Mouse (Mus musculus): ENCODE measurements at regions not wholly inside any gene's neighbourhood (a gene's known extent, or its start where the extent isn't known, plus 50 kb on each side); places are given as distances from the start of the nearest gene placed in this dataset.

GRCm38 (mm10) chr10:67439844-67440243, 95.4 kb upstream of the Egr2 start:
- Histone ChIP-seq H3K27me3 (no peaks in the 10 kb centered on the region), H3K4me3 (replicated peaks) (no peak overlapping the region), H3K36me3 (no peaks in the 10 kb centered on the region), H3K4me2 (replicated peaks) (no peak overlapping the region), H3K27ac (replicated peaks) (no peak overlapping the region), H3K4me1 (no peaks in the 10 kb centered on the region), H3K9me3 (replicated peaks) (no peaks in the 10 kb centered on the region), H3K9ac (no peak overlapping the region)
- no peak for ATAC-seq (ENCODE audit: insufficient number of reproducible peaks, low FRiP score, low TSS enrichment, low read depth)
- 87% methylated on average over 5 of the region's 5 CpGs for WGBS

GRCm38 (mm10) chr10:67441243-67441642, 94.0 kb upstream of the Egr2 start:
- no peak overlapping the region for H3K4me2 ChIP-seq (replicated peaks)
- H3K4me1 ChIP-seq = no peaks in the 10 kb centered on the region
- H3K9ac ChIP-seq = no peak overlapping the region
- ATAC-seq (ENCODE audit: insufficient number of reproducible peaks, low FRiP score, low TSS enrichment, low read depth) = no peak
- no peak overlapping the region for H3K4me3 ChIP-seq (replicated peaks)
- 45% methylated on average over 7 of the region's 7 CpGs for WGBS
- no peaks in the 10 kb centered on the region for H3K9me3 ChIP-seq (replicated peaks)
- H3K27ac ChIP-seq (replicated peaks) = no peak overlapping the region
- H3K36me3 ChIP-seq = no peaks in the 10 kb centered on the region
- H3K27me3 ChIP-seq = no peaks in the 10 kb centered on the region

- no peak overlapping the region for H3K4me3 ChIP-seq (replicated peaks)
- no peak for ATAC-seq (ENCODE audit: insufficient number of reproducible peaks, low FRiP score, low TSS enrichment, low read depth)
- WGBS = 85% methylated on average over 6 of the region's 6 CpGs
- H3K36me3 ChIP-seq = no peaks in the 10 kb centered on the region
- H3K4me2 ChIP-seq (replicated peaks) = no peak overlapping the region
- no peak overlapping the region for H3K27ac ChIP-seq (replicated peaks)
- H3K4me1 ChIP-seq = no peaks in the 10 kb centered on the region
- no peaks in the 10 kb centered on the region for H3K27me3 ChIP-seq
- H3K9me3 ChIP-seq (replicated peaks) = no peaks in the 10 kb centered on the region
- no peak overlapping the region for H3K9ac ChIP-seq
Measured at GRCm38 (mm10) chr10:67448875-67449274, 86.4 kb upstream of the Egr2 start.

GRCm38 (mm10) chr10:67454149-67454548, 81.1 kb upstream of the Egr2 start:
- Histone ChIP-seq H3K9me3 (replicated peaks) (no peaks in the 10 kb centered on the region), H3K4me3 (replicated peaks) (no peak overlapping the region), H3K4me1 (no peaks in the 10 kb centered on the region), H3K27ac (replicated peaks) (no peak overlapping the region), H3K36me3 (no peaks in the 10 kb centered on the region), H3K27me3 (no peaks in the 10 kb centered on the region), H3K4me2 (replicated peaks) (no peak overlapping the region), H3K9ac (no peak overlapping the region)
- whole genome bisulfite sequencing = 56% methylated on average over 7 of the region's 7 CpGs
- no peak for ATAC-seq (ENCODE audit: insufficient number of reproducible peaks, low FRiP score, low TSS enrichment, low read depth)

GRCm38 (mm10) chr10:67458447-67459272, 76.6 kb upstream of the Egr2 start:
- Histone ChIP-seq H3K27me3 (no peaks in the 10 kb centered on the region), H3K4me1 (no peaks in the 10 kb centered on the region), H3K36me3 (no peaks in the 10 kb centered on the region), H3K27ac (replicated peaks) (no peak overlapping the region), H3K9ac (no peak overlapping the region), H3K9me3 (replicated peaks) (no peaks in the 10 kb centered on the region), H3K4me3 (replicated peaks) (no peak overlapping the region), H3K4me2 (replicated peaks) (peak overlapping the region; percentile 27)
- ATAC-seq (ENCODE audit: insufficient number of reproducible peaks, low FRiP score, low TSS enrichment, low read depth) = no peak
- 24% methylated on average over 22 of the region's 22 CpGs for WGBS

- no peak for ATAC-seq (ENCODE audit: insufficient number of reproducible peaks, low FRiP score, low TSS enrichment, low read depth)
- Histone ChIP-seq H3K36me3 (no peaks in the 10 kb centered on the region), H3K9me3 (replicated peaks) (no peaks in the 10 kb centered on the region), H3K4me1 (no peaks in the 10 kb centered on the region), H3K27ac (replicated peaks) (no peak overlapping the region), H3K9ac (no peak overlapping the region), H3K27me3 (no peaks in the 10 kb centered on the region), H3K4me3 (replicated peaks) (no peak overlapping the region), H3K4me2 (replicated peaks) (no peak overlapping the region)
- WGBS = 82% methylated on average over 1 of the region's 1 CpGs
Measured at GRCm38 (mm10) chr10:67461321-67461720, 74.0 kb upstream of the Egr2 start.

- 43% methylated on average over 1 of the region's 1 CpGs for WGBS
Measured at GRCm38 (mm10) chr10:67461862-67462261, 73.4 kb upstream of the Egr2 start.

GRCm38 (mm10) chr10:67468724-67469123, 66.6 kb upstream of the Egr2 start:
- Histone ChIP-seq H3K4me1 (no peaks in the 10 kb centered on the region), H3K9ac (no peak overlapping the region), H3K4me3 (replicated peaks) (no peak overlapping the region), H3K27me3 (no peaks in the 10 kb centered on the region), H3K9me3 (replicated peaks) (no peaks in the 10 kb centered on the region), H3K36me3 (no peaks in the 10 kb centered on the region), H3K27ac (replicated peaks) (no peak overlapping the region), H3K4me2 (replicated peaks) (no peak overlapping the region)
- ATAC-seq (ENCODE audit: insufficient number of reproducible peaks, low FRiP score, low TSS enrichment, low read depth) = no peak
- WGBS = 31% methylated on average over 8 of the region's 8 CpGs

More at GRCm38 (mm10) chr10:67461862-67462261, 73.4 kb upstream of the Egr2 start:
- Histone ChIP-seq H3K4me3 (replicated peaks) (no peak overlapping the region), H3K9ac (no peak overlapping the region), H3K27ac (replicated peaks) (no peak overlapping the region), H3K4me1 (no peaks in the 10 kb centered on the region), H3K9me3 (replicated peaks) (no peaks in the 10 kb centered on the region), H3K36me3 (no peaks in the 10 kb centered on the region), H3K27me3 (no peaks in the 10 kb centered on the region), H3K4me2 (replicated peaks) (no peak overlapping the region)
- ATAC-seq (ENCODE audit: insufficient number of reproducible peaks, low FRiP score, low TSS enrichment, low read depth) = no peak

GRCm38 (mm10) chr10:67473016-67473415, 62.3 kb upstream of the Egr2 start:
- Histone ChIP-seq H3K4me3 (replicated peaks) (no peak overlapping the region), H3K9ac (no peak overlapping the region), H3K36me3 (no peaks in the 10 kb centered on the region), H3K4me1 (no peaks in the 10 kb centered on the region), H3K27me3 (no peaks in the 10 kb centered on the region), H3K4me2 (replicated peaks) (no peak overlapping the region), H3K9me3 (replicated peaks) (no peaks in the 10 kb centered on the region), H3K27ac (replicated peaks) (no peak overlapping the region)
- no peak for ATAC-seq (ENCODE audit: insufficient number of reproducible peaks, low FRiP score, low TSS enrichment, low read depth)
- 89% methylated on average over 6 of the region's 6 CpGs for WGBS

GRCm38 (mm10) chr10:67474336-67474735, 60.9 kb upstream of the Egr2 start:
- Histone ChIP-seq H3K4me2 (replicated peaks) (no peak overlapping the region), H3K27ac (replicated peaks) (no peak overlapping the region), H3K4me3 (replicated peaks) (no peak overlapping the region), H3K36me3 (no peaks in the 10 kb centered on the region), H3K9me3 (replicated peaks) (no peaks in the 10 kb centered on the region), H3K9ac (no peak overlapping the region), H3K4me1 (no peaks in the 10 kb centered on the region), H3K27me3 (no peaks in the 10 kb centered on the region)
- WGBS = 47% methylated on average over 2 of the region's 2 CpGs
- no peak for ATAC-seq (ENCODE audit: insufficient number of reproducible peaks, low FRiP score, low TSS enrichment, low read depth)

GRCm38 (mm10) chr10:67482268-67482667, 53.0 kb upstream of the Egr2 start:
- ATAC-seq (ENCODE audit: insufficient number of reproducible peaks, low FRiP score, low TSS enrichment, low read depth) = no peak
- WGBS = 63% methylated on average over 14 of the region's 14 CpGs

GRCm38 (mm10) chr10:67483371-67483770, 51.9 kb upstream of the Egr2 start:
- Histone ChIP-seq H3K9me3 (replicated peaks) (0 out of 2 replicates have a peak, but pooled peaks cover 4% of the 10 kb centered on the region), H3K4me1 (no peaks in the 10 kb centered on the region), H3K9ac (no peak overlapping the region), H3K4me2 (replicated peaks) (no peak overlapping the region), H3K27ac (replicated peaks) (no peak overlapping the region), H3K4me3 (replicated peaks) (no peak overlapping the region), H3K36me3 (no peaks in the 10 kb centered on the region), H3K27me3 (no peaks in the 10 kb centered on the region)
- WGBS = 69% methylated on average over 7 of the region's 7 CpGs
- ATAC-seq (ENCODE audit: insufficient number of reproducible peaks, low FRiP score, low TSS enrichment, low read depth) = no peak

More at GRCm38 (mm10) chr10:67482268-67482667, 53.0 kb upstream of the Egr2 start:
- H3K4me3 ChIP-seq (replicated peaks) = no peak overlapping the region
- H3K9me3 ChIP-seq (replicated peaks) = 0 out of 2 replicates have a peak, but pooled peaks cover 4% of the 10 kb centered on the region
- H3K9ac ChIP-seq = no peak overlapping the region
- H3K4me2 ChIP-seq (replicated peaks) = no peak overlapping the region
- no peaks in the 10 kb centered on the region for H3K27me3 ChIP-seq
- no peak overlapping the region for H3K27ac ChIP-seq (replicated peaks)
- no peaks in the 10 kb centered on the region for H3K4me1 ChIP-seq
- no peaks in the 10 kb centered on the region for H3K36me3 ChIP-seq
